Mouse (Mus musculus) T-helper 17 cell (primary cell): ENCODE measurements around the gene A430078G23Rik.

ENCODE experiments used
- in situ Hi-C, 2 experiments: fragments of 300-600 bp; cut with MboI, MseI; formaldehyde crosslinking; loops; 1 replicate in 1 of 2; 2 replicates in 1 of 2; pipeline ENCODE4 v1.15.1; 2025; ENCODE audit warnings: high pct_unique_total_duplicates in 2 of 2

The A430078G23Rik gene

DNA sequence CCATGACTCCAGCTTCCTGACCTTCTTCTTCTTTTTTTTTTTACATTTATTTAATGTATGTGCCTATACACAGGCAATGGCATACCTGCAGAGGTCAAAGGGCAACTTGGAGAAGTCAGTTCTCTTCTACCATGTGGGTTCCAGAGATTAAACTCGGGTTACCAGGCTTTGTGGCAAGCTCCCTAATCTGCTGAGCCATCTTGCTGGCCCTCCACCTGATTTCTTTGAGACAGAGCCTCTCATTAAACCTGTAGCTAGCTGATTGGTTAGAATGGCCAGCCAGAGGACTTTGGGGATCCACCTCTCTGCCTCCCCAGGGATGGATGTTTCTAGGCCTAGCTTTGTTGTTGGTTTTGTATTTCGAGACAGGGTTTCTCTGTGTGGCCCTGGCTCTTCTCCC is 57.9 kb downstream of the A430078G23Rik start:
- in situ Hi-C loops: no loop called here

DNA sequence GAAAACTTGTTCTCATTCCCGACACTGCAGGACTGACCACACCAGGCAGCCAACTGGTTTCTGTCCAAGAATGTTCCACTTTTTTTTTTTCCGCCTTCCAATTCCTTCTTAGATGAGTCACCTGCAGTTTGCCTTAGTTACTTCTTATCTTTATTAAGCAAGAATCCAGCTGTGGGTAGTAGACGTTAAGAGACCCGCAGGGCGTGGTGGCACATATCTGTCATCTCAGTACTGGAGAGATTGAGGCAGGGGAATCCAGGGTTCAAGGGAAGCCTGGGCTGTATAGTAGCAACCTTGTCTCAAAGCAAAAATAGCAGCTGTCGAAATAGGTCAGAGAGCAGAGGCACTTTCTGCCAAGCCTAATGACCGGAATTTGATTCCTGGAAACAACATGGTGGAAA is 58.7 kb downstream of the A430078G23Rik start:
- in situ Hi-C loops: no loop called here

DNA sequence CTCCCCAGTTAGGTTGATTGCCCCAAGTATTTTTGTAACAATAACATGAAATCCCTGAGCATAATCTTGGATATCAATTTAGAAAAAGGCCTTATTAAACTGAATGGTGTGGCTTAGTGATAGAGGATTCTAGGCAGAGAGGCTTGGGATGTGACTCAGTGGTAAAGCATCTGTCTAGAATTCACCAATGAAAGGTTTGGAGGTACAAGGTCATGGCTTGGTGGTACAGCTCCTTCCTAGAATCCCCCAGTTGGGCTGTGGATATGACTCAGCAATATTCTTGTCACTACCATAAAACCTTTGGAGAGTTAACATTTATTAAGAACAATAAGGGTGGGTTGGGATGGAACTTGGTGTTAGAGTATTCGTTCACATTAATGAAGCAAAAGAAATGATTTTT is 59.6 kb downstream of the A430078G23Rik start:
- in situ Hi-C loops: no loop called here

DNA sequence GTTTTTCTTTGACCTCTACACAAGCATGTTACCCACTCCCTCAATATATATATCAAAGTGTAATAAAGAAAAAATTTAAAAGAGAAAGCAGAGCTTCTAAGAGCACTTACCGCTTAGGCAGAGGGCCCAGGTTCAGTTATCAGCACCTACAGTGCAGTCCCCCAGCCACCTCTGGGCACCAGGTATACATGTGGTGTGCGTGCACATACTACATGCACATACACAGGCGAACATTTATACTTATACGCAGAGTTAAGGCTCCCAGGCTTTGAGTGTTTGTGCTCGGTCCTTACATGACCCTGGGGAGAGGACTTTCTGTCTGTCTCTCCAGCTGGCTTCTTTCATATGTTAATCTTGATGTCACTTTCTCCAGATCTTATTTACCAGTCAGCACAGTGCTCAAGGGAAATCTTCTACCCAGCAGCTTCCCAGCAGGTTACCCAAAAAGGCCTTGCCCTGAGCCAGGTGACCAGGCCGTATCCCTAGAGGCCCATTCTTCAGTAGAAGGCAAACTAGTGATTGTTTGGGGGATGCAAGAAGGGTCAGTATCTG is 61.5 kb downstream of the A430078G23Rik start:
- in situ Hi-C loops: no loop called here

GRCm38 (mm10) chr8:3415259-3415658 is 62.0 kb downstream of the A430078G23Rik start:
- in situ Hi-C loops: no loop called here

DNA sequence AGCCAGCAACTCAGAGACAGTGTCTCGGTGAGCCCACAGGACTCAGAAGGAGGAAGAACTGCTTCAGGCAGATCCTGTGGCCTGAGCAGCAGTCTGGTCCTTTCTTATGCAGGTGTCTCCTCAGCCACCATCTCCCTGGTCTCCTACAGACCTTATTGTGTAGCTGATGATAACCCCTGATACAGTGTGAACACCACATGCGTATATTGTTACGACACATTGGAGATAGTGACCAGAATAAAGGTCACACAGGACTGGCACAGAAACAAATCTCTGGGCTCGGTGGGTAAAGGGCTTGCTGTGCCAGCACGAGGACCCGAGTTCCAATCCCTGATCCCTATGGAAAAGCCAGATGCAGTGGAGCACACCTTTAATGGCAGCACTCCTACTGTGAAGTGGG is 62.4 kb downstream of the A430078G23Rik start:
- in situ Hi-C loops: no loop called here

- in situ Hi-C loops: no loop called here
Measured at GRCm38 (mm10) chr8:3416846-3417245, 63.6 kb downstream of the A430078G23Rik start.

- in situ Hi-C loops: no loop called here
Measured at GRCm38 (mm10) chr8:3417455-3417854, 64.2 kb downstream of the A430078G23Rik start.

- in situ Hi-C loops: no loop called here
Measured at GRCm38 (mm10) chr8:3418101-3418500, 64.9 kb downstream of the A430078G23Rik start.

DNA sequence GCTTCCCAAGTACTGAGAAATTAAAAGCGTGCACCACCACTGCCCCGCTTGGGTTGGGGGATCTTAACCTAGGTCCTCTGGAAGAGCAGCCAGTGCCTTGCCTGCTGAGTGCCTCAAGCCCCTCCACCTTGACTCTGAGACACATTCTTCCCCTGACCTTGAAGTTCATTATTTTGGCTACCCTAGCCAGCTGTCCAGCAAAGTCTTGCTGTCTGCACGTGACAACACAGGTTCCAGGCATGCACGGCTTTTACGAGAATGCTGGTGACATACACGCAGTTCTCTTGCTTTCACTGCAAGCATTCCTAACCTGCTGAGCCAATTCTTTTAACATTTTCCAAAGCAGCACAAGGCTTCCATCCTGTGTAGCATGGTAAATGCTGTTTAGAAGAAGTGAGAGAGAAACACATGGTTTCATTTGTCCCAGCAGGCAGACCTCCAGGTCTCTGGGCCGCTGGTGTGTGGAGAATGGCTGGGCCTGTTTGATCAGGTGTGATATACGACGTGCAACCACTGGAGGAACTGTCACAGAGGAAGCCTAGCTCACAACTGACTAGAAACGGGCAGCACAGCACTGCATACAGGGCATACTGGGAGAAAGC is 67.0 kb downstream of the A430078G23Rik start:
- in situ Hi-C loops: no loop called here

GRCm38 (mm10) chr8:3421507-3421906 is 68.3 kb downstream of the A430078G23Rik start:
- in situ Hi-C loops: no loop called here

- in situ Hi-C loops: no loop called here
Measured at GRCm38 (mm10) chr8:3425217-3425616, 72.0 kb downstream of the A430078G23Rik start.

DNA sequence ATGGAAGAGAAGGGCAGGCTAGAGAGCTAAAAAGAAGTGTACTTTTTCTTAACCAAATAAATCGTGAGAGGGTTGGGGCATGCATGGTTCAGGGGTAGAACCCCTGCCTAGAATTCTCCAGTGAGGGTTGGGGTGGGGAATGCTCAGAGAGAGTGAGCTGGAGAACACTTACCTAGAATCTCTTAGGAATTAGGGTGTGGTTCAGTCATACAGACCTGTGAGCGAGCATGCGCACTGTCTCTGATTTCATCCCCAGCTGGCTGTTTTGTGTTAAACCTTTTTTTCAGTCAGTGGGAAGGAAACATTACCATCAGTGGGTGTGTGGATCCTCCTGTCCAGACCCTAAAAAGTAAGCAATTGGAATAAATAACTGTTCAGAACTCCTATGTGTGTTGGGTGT is 73.0 kb downstream of the A430078G23Rik start:
- in situ Hi-C loops: no loop called here

GRCm38 (mm10) chr8:3428426-3428825 is 75.2 kb downstream of the A430078G23Rik start:
- in situ Hi-C loops: no loop called here

- in situ Hi-C loops: no loop called here
Measured at GRCm38 (mm10) chr8:3429966-3430365, 76.8 kb downstream of the A430078G23Rik start.

- in situ Hi-C loops: no loop called here
Measured at GRCm38 (mm10) chr8:3431113-3431512, 77.9 kb downstream of the A430078G23Rik start.

GRCm38 (mm10) chr8:3436492-3436891 is 83.3 kb downstream of the A430078G23Rik start:
- in situ Hi-C loops: no loop called here

DNA sequence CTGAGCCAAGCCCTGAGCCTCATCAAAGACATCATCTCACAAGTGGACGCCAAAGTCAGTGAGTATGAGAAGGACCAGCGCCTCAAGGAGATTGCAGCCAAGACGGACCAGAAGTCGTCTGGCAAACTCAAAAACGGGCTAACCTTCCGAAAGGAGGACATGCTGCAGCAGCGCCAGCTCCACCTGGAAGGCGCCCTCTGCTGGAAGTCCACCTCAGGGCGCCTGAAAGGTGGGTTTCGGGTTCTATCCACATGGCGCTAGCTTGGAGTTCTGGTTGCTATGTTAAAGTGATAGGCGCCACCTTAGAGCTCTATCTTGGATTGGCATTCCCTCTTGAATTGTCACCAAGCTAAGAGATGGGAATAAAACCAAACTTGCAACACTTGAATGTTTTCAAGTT is 86.3 kb downstream of the A430078G23Rik start:
- in situ Hi-C loops: no loop called here
